Mouse (Mus musculus): ENCODE measurements around the gene Ttc30b.
"Not testable (repeated sequence)": the region's sequence is repeated elsewhere in the genome, so short reads cannot be mapped to it uniquely, and the experiment has no call there.

Gene Ttc30b

GRCm38 (mm10) chr2:75953320-75953719 lies 14.9 kb upstream of the Ttc30b start:
- DNase-seq (ENCODE audit: inconsistent age in 2 of 2, low spot score in 1 of 2), result no peak

GRCm38 (mm10) chr2:75950685-75951084 lies 12.3 kb upstream of the Ttc30b start:
- no peak for DNase-seq (ENCODE audit: inconsistent age in 2 of 2, low spot score in 1 of 2)

- not testable (repeated sequence) for DNase-seq (ENCODE audit: inconsistent age in 2 of 2, low spot score in 1 of 2)
These were observed 767 bp downstream of the Ttc30b start for GRCm38 (mm10) chr2:75937520-75938116.

- DNase-seq (ENCODE audit: inconsistent age in 2 of 2, low spot score in 1 of 2), result not testable (repeated sequence)
These were observed 1.7 kb downstream of the Ttc30b start for GRCm38 (mm10) chr2:75936685-75937084.

GRCm38 (mm10) chr2:75933541-75933940 lies 4.8 kb downstream of the Ttc30b start:
- DNase-seq (ENCODE audit: inconsistent age in 2 of 2, low spot score in 1 of 2), result peak; percentile 21 to 66

- no peak for DNase-seq (ENCODE audit: inconsistent age in 2 of 2, low spot score in 1 of 2)
These were observed 7.4 kb downstream of the Ttc30b start for GRCm38 (mm10) chr2:75930941-75931340.

GRCm38 (mm10) chr2:75929786-75930444 lies 8.5 kb downstream of the Ttc30b start:
- no peak for DNase-seq (ENCODE audit: inconsistent age in 2 of 2, low spot score in 1 of 2)

GRCm38 (mm10) chr2:75929141-75929540 lies 9.2 kb downstream of the Ttc30b start:
- no peak for DNase-seq (ENCODE audit: inconsistent age in 2 of 2, low spot score in 1 of 2)

GRCm38 (mm10) chr2:75928011-75928410 lies 10.4 kb downstream of the Ttc30b start:
- no peak for DNase-seq (ENCODE audit: inconsistent age in 2 of 2, low spot score in 1 of 2)

- DNase-seq (ENCODE audit: inconsistent age in 2 of 2, low spot score in 1 of 2), result no peak
These were observed 12.3 kb downstream of the Ttc30b start for GRCm38 (mm10) chr2:75926061-75926460.

- no peak for DNase-seq (ENCODE audit: inconsistent age in 2 of 2, low spot score in 1 of 2)
These were observed 14.5 kb downstream of the Ttc30b start for GRCm38 (mm10) chr2:75923807-75924340.

GRCm38 (mm10) chr2:75915040-75915439 lies 23.3 kb downstream of the Ttc30b start:
- no peak for DNase-seq (ENCODE audit: inconsistent age in 2 of 2, low spot score in 1 of 2)

- no peak for DNase-seq (ENCODE audit: inconsistent age in 2 of 2, low spot score in 1 of 2)
These were observed 31.2 kb downstream of the Ttc30b start for GRCm38 (mm10) chr2:75907142-75907541.

- DNase-seq (ENCODE audit: inconsistent age in 2 of 2, low spot score in 1 of 2), result no peak
These were observed 36.5 kb downstream of the Ttc30b start for GRCm38 (mm10) chr2:75901869-75902268.

- DNase-seq (ENCODE audit: inconsistent age in 2 of 2, low spot score in 1 of 2), result no peak
These were observed 38.1 kb downstream of the Ttc30b start for GRCm38 (mm10) chr2:75900281-75900680.

- DNase-seq (ENCODE audit: inconsistent age in 2 of 2, low spot score in 1 of 2), result no peak
These were observed 42.7 kb downstream of the Ttc30b start for GRCm38 (mm10) chr2:75895711-75896110.

- DNase-seq (ENCODE audit: inconsistent age in 2 of 2, low spot score in 1 of 2), result peak in 1 of 2 experiments; percentile 67
These were observed 46.4 kb downstream of the Ttc30b start for GRCm38 (mm10) chr2:75891981-75892380.

All from adrenal gland, adult (tissue).